Mouse (Mus musculus) C2C12 (cell line): Measurements from ENCODE around the gene Daam1. TPM values are rescaled to one million over a fixed set of nuclear protein-coding genes. Genes with fewer than 3 reads are reported as not detected.

ENCODE experiments used
- H3K27me3 ChIP-seq: one replicate; pipeline ENCODE4 v1.6.1; 2011; ENCODE audit not compliant: control insufficient read depth, insufficient read depth, insufficient read length
- H3K36me3 ChIP-seq: one replicate; pipeline ENCODE4 v1.6.1; 2011; ENCODE audit not compliant: control insufficient read depth, insufficient read depth
- H3K4me3 ChIP-seq: one replicate; pipeline ENCODE4 v1.5.1; 2011; ENCODE audit warnings: mild to moderate bottlenecking, control low read depth; ENCODE audit not compliant: poor library complexity, insufficient read depth, severe bottlenecking
- H3K79me2 ChIP-seq: one replicate; pipeline ENCODE4 v1.6.1; 2011; ENCODE audit not compliant: control insufficient read depth, insufficient read depth
- H3K79me3 ChIP-seq: one replicate; pipeline ENCODE4 v1.6.1; 2011; ENCODE audit warnings: low read depth, control low read depth
- H3ac ChIP-seq: one replicate; pipeline ENCODE3; 2011; ENCODE audit warnings: low read depth; ENCODE audit not compliant: control insufficient read depth, insufficient read length
- CEBPB ChIP-seq: IDR thresholded peaks from one replicate; pipeline ENCODE4 v1.6.1; 2011; ENCODE audit warnings: low read depth, mild to moderate bottlenecking, control low read depth, moderate library complexity
- CTCF ChIP-seq: IDR thresholded peaks from one replicate; pipeline ENCODE4 v1.5.1; 2011; ENCODE audit not compliant: control insufficient read depth, insufficient read depth, insufficient read length
- FOSL1 ChIP-seq: IDR thresholded peaks from one replicate; pipeline ENCODE4 v1.8.0; 2011; ENCODE audit warnings: mild to moderate bottlenecking, low read length; ENCODE audit not compliant: poor library complexity, insufficient read depth, severe bottlenecking
- MAX ChIP-seq: IDR thresholded peaks from one replicate; pipeline ENCODE4 v1.6.1; 2011; ENCODE audit warnings: mild to moderate bottlenecking, control low read depth
- MYOD1 ChIP-seq: IDR thresholded peaks from one replicate; pipeline ENCODE4 v1.6.1; 2011; ENCODE audit warnings: low read depth; ENCODE audit not compliant: control insufficient read depth, insufficient read length
- MYOG ChIP-seq: IDR thresholded peaks from one replicate; pipeline ENCODE4 v1.6.1; 2011; ENCODE audit not compliant: control insufficient read depth, insufficient read length; ENCODE audit errors: extremely low read depth
- USF1 ChIP-seq: IDR thresholded peaks from one replicate; pipeline ENCODE4 v1.6.1; 2011; ENCODE audit warnings: low read depth, mild to moderate bottlenecking, control low read depth, moderate library complexity
- polyA plus RNA-seq: library from polyadenylated mRNA; unstranded; fragments of >200 nt; fragmentation: generic; extraction: Trizol; gene quantifications from one replicate; pipeline ENCODE4 v1.2.1, GENCODE M21; 2012; ENCODE audit warnings: missing spikeins

Gene Daam1
- polyA plus RNA-seq, 1 experiment: 3.2 TPM

- no peak for TF ChIP-seq USF1
- no peak for TF ChIP-seq MAX
- no peak for TF ChIP-seq CTCF
- TF ChIP-seq MYOG: no peak
- TF ChIP-seq CEBPB: no peak
- Histone ChIP-seq H3K36me3 (peaks cover 65% of the 10 kb centered on the region), H3K79me3 (no peaks in the 10 kb centered on the region), H3K4me3 (no peak overlapping the region), H3K27me3 (no peaks in the 10 kb centered on the region), H3ac (no peak overlapping the region), H3K79me2 (no peaks in the 10 kb centered on the region)
These were observed 118.7 kb downstream of the Daam1 start for GRCm38 (mm10) chr12:71949606-71950005.

GRCm38 (mm10) chr12:71950095-71950877, 119.4 kb downstream of the Daam1 start:
- no peak for TF ChIP-seq MYOG
- TF ChIP-seq USF1: no peak
- TF ChIP-seq MYOD1: no peak
- no peak for TF ChIP-seq CEBPB
- no peak for TF ChIP-seq CTCF
- TF ChIP-seq FOSL1: no peak
- no peak for TF ChIP-seq MAX
- Histone ChIP-seq H3K27me3 (no peaks in the 10 kb centered on the region), H3K36me3 (peaks cover 68% of the 10 kb centered on the region), H3K79me3 (no peaks in the 10 kb centered on the region), H3K79me2 (no peaks in the 10 kb centered on the region), H3K4me3 (no peak overlapping the region), H3ac (no peak overlapping the region)

- Histone ChIP-seq H3K79me2 (no peaks in the 10 kb centered on the region), H3K4me3 (no peak overlapping the region), H3ac (no peak overlapping the region), H3K36me3 (peaks cover 57% of the 10 kb centered on the region), H3K79me3 (no peaks in the 10 kb centered on the region), H3K27me3 (no peaks in the 10 kb centered on the region)
- TF ChIP-seq MYOG: no peak
- TF ChIP-seq MAX: no peak
- no peak for TF ChIP-seq FOSL1
- TF ChIP-seq MYOD1: no peak
- no peak for TF ChIP-seq CEBPB
- TF ChIP-seq CTCF: no peak
These were observed 123.5 kb downstream of the Daam1 start for GRCm38 (mm10) chr12:71954180-71954935.

- H3K27me3 ChIP-seq: no peaks in the 10 kb centered on the region
- no peaks in the 10 kb centered on the region for H3K79me3 ChIP-seq
- no peaks in the 10 kb centered on the region for H3K79me2 ChIP-seq
- peaks cover 46% of the 10 kb centered on the region for H3K36me3 ChIP-seq
- no peak overlapping the region for H3ac ChIP-seq
- TF ChIP-seq FOSL1 (no peak), MYOD1 (no peak), CEBPB (no peak), MAX (no peak), USF1 (no peak), CTCF (no peak), MYOG (no peak)
- no peak overlapping the region for H3K4me3 ChIP-seq
These were observed 126.1 kb downstream of the Daam1 start for GRCm38 (mm10) chr12:71956980-71957379.

GRCm38 (mm10) chr12:71957496-71957895, 126.6 kb downstream of the Daam1 start:
- no peak for TF ChIP-seq CTCF
- no peak for TF ChIP-seq FOSL1
- no peak for TF ChIP-seq CEBPB
- no peak overlapping the region for H3K4me3 ChIP-seq
- no peaks in the 10 kb centered on the region for H3K79me3 ChIP-seq
- peaks cover 43% of the 10 kb centered on the region for H3K36me3 ChIP-seq
- no peaks in the 10 kb centered on the region for H3K79me2 ChIP-seq
- H3ac ChIP-seq: no peak overlapping the region
- H3K27me3 ChIP-seq: no peaks in the 10 kb centered on the region
